Mouse (Mus musculus) liver, embryonic 14.5 days (tissue): ENCODE data around the gene Krtap9-3. TPM values are rescaled to one million over a fixed set of nuclear protein-coding genes. Genes with fewer than 3 reads are reported as not detected.

Experiments used
- ATAC-seq: fragments of 200-750 bp; cut with Nextera tagmentation; 2 replicates; pipeline ENCODE4 v1.8.0; 2017; ENCODE audit warnings: moderate number of reproducible peaks, mild to moderate bottlenecking, moderate library complexity; ENCODE audit not compliant: insufficient read depth
- DNase-seq, 3 experiments: peaks; one replicate each; pipeline ENCODE4 v3.0.0-alpha.2; 2012 to 2013; ENCODE audit warnings: low read depth in 3 of 3, low spot score in 3 of 3
- H3K27ac ChIP-seq: fragments of 300-500 bp; sonication (generic); 2 replicates; pipeline ENCODE4 v1.5.1; 2014; ENCODE audit warnings: moderate library complexity, mild to moderate bottlenecking, control low read depth, inconsistent platforms
- H3K27me3 ChIP-seq: fragments of 300-500 bp; sonication (generic); 2 replicates; pipeline ENCODE4 v1.6.1; 2014; ENCODE audit warnings: mild to moderate bottlenecking, low read length, moderate library complexity; ENCODE audit not compliant: control insufficient read depth, insufficient read depth
- H3K36me3 ChIP-seq: fragments of 300-500 bp; sonication (generic); replicated peaks from 2 replicates; pipeline ENCODE4 v1.6.1; 2014; ENCODE audit warnings: low read depth; ENCODE audit not compliant: control insufficient read depth, insufficient read depth
- H3K4me1 ChIP-seq, 2 experiments: fragments of 200-500 bp in 1 of 2; fragments of 300-500 bp in 1 of 2; sonication (generic) in 1 of 2; replicated peaks; 2 replicates each; pipeline ENCODE4 v1.6.1; 2012 to 2014; ENCODE audit warnings: antibody characterized with exemption in 1 of 2, inconsistent platforms in 1 of 2, low read length in 1 of 2; ENCODE audit not compliant: control insufficient read depth in 2 of 2, insufficient read depth in 2 of 2
- H3K4me2 ChIP-seq: fragments of 300-500 bp; sonication (generic); 2 replicates; pipeline ENCODE4 v1.6.1; 2014; ENCODE audit warnings: low read depth, mild to moderate bottlenecking, control low read depth, moderate library complexity
- H3K4me3 ChIP-seq, 2 experiments: fragments of 200-500 bp in 1 of 2; fragments of 300-500 bp in 1 of 2; sonication (generic) in 1 of 2; 2 replicates each; pipeline ENCODE4 v1.5.1; 2012 to 2014; ENCODE audit warnings: low read depth in 2 of 2, low read length in 2 of 2, mild to moderate bottlenecking in 2 of 2, control low read depth in 1 of 2, inconsistent platforms in 1 of 2, moderate library complexity in 1 of 2; ENCODE audit not compliant: insufficient read depth in 1 of 2
- H3K9ac ChIP-seq: fragments of 300-500 bp; sonication (generic); replicated peaks from 2 replicates; pipeline ENCODE4 v1.6.1; 2014; ENCODE audit warnings: mild to moderate bottlenecking, control low read depth, moderate library complexity
- H3K9me3 ChIP-seq: fragments of 300-500 bp; sonication (generic); 2 replicates; pipeline ENCODE4 v1.6.1; 2016; ENCODE audit warnings: low read length, mixed read lengths; ENCODE audit not compliant: control insufficient read depth
- CTCF ChIP-seq: IDR thresholded peaks from 2 replicates; pipeline ENCODE4 v1.5.1; 2016; ENCODE audit warnings: antibody characterized with exemption, low read depth, control low read depth
- EP300 ChIP-seq: IDR thresholded peaks from 2 replicates; pipeline ENCODE4 v1.6.1; 2016; ENCODE audit warnings: antibody characterized with exemption, low read depth
- polyA plus RNA-seq, 2 experiments: library from polyadenylated mRNA; depleted of rRNA in 1 of 2; stranded (reverse) in 1 of 2; unstranded in 1 of 2; fragments of >200 nt; fragmentation: Nextera tagmentation in 1 of 2; extraction: Ambion mirVana in 1 of 2; gene quantifications; 2 replicates each; pipeline versions ENCODE4 v1.2.1 to v1.2.3; 2012 to 2014

The Krtap9-3 gene
- polyA plus RNA-seq, 2 experiments = not detected

DNA sequence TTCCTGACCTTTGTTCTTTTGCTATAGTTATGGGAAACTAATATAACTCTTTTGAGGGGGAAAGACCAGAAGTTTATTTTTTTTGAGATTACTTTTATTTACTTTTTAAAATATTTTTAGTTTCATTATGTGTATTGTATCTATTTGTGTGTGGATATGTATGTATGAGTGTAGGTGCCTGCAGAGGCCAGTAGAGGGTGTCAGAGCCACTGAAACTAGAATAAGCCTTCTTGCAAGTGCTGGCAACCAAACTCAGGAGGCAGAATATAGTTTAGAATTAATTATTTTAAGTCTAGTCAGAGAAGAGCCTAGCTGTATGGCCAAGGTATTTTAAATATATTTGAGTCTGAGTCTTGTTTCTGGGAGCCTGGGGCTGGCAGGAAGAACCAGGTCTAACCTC is 50.0 kb downstream of the Krtap9-3 start:
- DNase-seq = no peak
- no peak for ATAC-seq
- H3K4me2 ChIP-seq = no peak overlapping the region
- H3K27me3 ChIP-seq = no peaks in the 10 kb centered on the region
- H3K4me1 ChIP-seq = no peaks in the 10 kb centered on the region
- H3K9ac ChIP-seq = no peak overlapping the region
- no peak overlapping the region for H3K27ac ChIP-seq
- no peak overlapping the region for H3K4me3 ChIP-seq
- H3K36me3 ChIP-seq = no peaks in the 10 kb centered on the region
- TF ChIP-seq EP300 (no peak), CTCF (no peak)
- no peaks in the 10 kb centered on the region for H3K9me3 ChIP-seq

Other genes with a start within 250 kb of the Krtap9-3 start
Only the 30 nearest of the 36 such genes appear.
- gene Krt12, start 175.8 kb downstream of the Krtap9-3 start, polyA plus RNA-seq (2012; rRNA removed) = not detected in 2 replicates
- not detected in 2 replicates for gene Krt12, start 175.8 kb downstream of the Krtap9-3 start, polyA plus RNA-seq (2014; fragmentation: Nextera tagmentation; extraction: Ambion mirVana)
- gene Krt20, start 160.0 kb downstream of the Krtap9-3 start, polyA plus RNA-seq (2012; rRNA removed) = 8.5 and 15.2 TPM in 2 replicates
- 20.0 and 21.6 TPM in 2 replicates for gene Krt20, start 160.0 kb downstream of the Krtap9-3 start, polyA plus RNA-seq (2014; fragmentation: Nextera tagmentation; extraction: Ambion mirVana)
- 0.24 and 0.32 TPM in 2 replicates for gene Krt23, start 105.0 kb downstream of the Krtap9-3 start, polyA plus RNA-seq (2012; rRNA removed)
- gene Krt23, start 105.0 kb downstream of the Krtap9-3 start, polyA plus RNA-seq (2014; fragmentation: Nextera tagmentation; extraction: Ambion mirVana) = 0.24 and 1.00 TPM in 2 replicates
- not detected in 2 replicates for gene Krt39, start 76.8 kb downstream of the Krtap9-3 start, polyA plus RNA-seq (2012; rRNA removed)
- not detected in 2 replicates for gene Krt39, start 76.8 kb downstream of the Krtap9-3 start, polyA plus RNA-seq (2014; fragmentation: Nextera tagmentation; extraction: Ambion mirVana)
- not detected in 2 replicates for gene Krt40, start 54.9 kb downstream of the Krtap9-3 start, polyA plus RNA-seq (2012; rRNA removed)
- gene Krt40, start 54.9 kb downstream of the Krtap9-3 start, polyA plus RNA-seq (2014; fragmentation: Nextera tagmentation; extraction: Ambion mirVana) = not detected in 2 replicates
- gene Krtap3-3, start 47.2 kb downstream of the Krtap9-3 start, polyA plus RNA-seq (2012; rRNA removed) = not detected in 2 replicates
- gene Krtap3-3, start 47.2 kb downstream of the Krtap9-3 start, polyA plus RNA-seq (2014; fragmentation: Nextera tagmentation; extraction: Ambion mirVana) = not detected in 2 replicates
- not detected in 2 replicates for gene Krtap3-2, start 41.3 kb downstream of the Krtap9-3 start, polyA plus RNA-seq (2012; rRNA removed)
- gene Krtap3-2, start 41.3 kb downstream of the Krtap9-3 start, polyA plus RNA-seq (2014; fragmentation: Nextera tagmentation; extraction: Ambion mirVana) = not detected in 2 replicates
- not detected in 2 replicates for gene Gm11939, start 38.6 kb downstream of the Krtap9-3 start, polyA plus RNA-seq (2012; rRNA removed)
- not detected in 2 replicates for gene Gm11939, start 38.6 kb downstream of the Krtap9-3 start, polyA plus RNA-seq (2014; fragmentation: Nextera tagmentation; extraction: Ambion mirVana)
- not detected in 2 replicates for gene Krtap3-1, start 31.5 kb downstream of the Krtap9-3 start, polyA plus RNA-seq (2012; rRNA removed)
- not detected in 2 replicates for gene Krtap3-1, start 31.5 kb downstream of the Krtap9-3 start, polyA plus RNA-seq (2014; fragmentation: Nextera tagmentation; extraction: Ambion mirVana)
- gene Krtap1-5, start 17.1 kb downstream of the Krtap9-3 start, polyA plus RNA-seq (2012; rRNA removed) = not detected in 2 replicates
- gene Krtap1-5, start 17.1 kb downstream of the Krtap9-3 start, polyA plus RNA-seq (2014; fragmentation: Nextera tagmentation; extraction: Ambion mirVana) = not detected in 2 replicates
- gene Krtap1-4, start 14.5 kb downstream of the Krtap9-3 start, polyA plus RNA-seq (2012; rRNA removed) = not detected in 2 replicates
- not detected in 2 replicates for gene Krtap1-4, start 14.5 kb downstream of the Krtap9-3 start, polyA plus RNA-seq (2014; fragmentation: Nextera tagmentation; extraction: Ambion mirVana)
- gene Krtap1-3, start 6.8 kb downstream of the Krtap9-3 start, polyA plus RNA-seq (2012; rRNA removed) = not detected in 2 replicates
- gene Krtap1-3, start 6.8 kb downstream of the Krtap9-3 start, polyA plus RNA-seq (2014; fragmentation: Nextera tagmentation; extraction: Ambion mirVana) = not detected in 2 replicates
- gene Gm11938, start 5.2 kb upstream of the Krtap9-3 start, polyA plus RNA-seq (2012; rRNA removed) = not detected in 2 replicates
- gene Gm11938, start 5.2 kb upstream of the Krtap9-3 start, polyA plus RNA-seq (2014; fragmentation: Nextera tagmentation; extraction: Ambion mirVana) = not detected in 2 replicates
- gene Gm11937, start 12.1 kb upstream of the Krtap9-3 start, polyA plus RNA-seq (2012; rRNA removed) = not detected in 2 replicates
- not detected in 2 replicates for gene Gm11937, start 12.1 kb upstream of the Krtap9-3 start, polyA plus RNA-seq (2014; fragmentation: Nextera tagmentation; extraction: Ambion mirVana)
- gene Krtap2-4, start 16.7 kb upstream of the Krtap9-3 start, polyA plus RNA-seq (2012; rRNA removed) = not detected in 2 replicates
- not detected in 2 replicates for gene Krtap2-4, start 16.7 kb upstream of the Krtap9-3 start, polyA plus RNA-seq (2014; fragmentation: Nextera tagmentation; extraction: Ambion mirVana)
- gene Gm11562, start 22.3 kb upstream of the Krtap9-3 start, polyA plus RNA-seq (2012; rRNA removed) = not detected in 2 replicates
- gene Gm11562, start 22.3 kb upstream of the Krtap9-3 start, polyA plus RNA-seq (2014; fragmentation: Nextera tagmentation; extraction: Ambion mirVana) = not detected in 2 replicates
- gene Krtap4-1, start 30.1 kb upstream of the Krtap9-3 start, polyA plus RNA-seq (2012; rRNA removed) = not detected in 2 replicates
- gene Krtap4-1, start 30.1 kb upstream of the Krtap9-3 start, polyA plus RNA-seq (2014; fragmentation: Nextera tagmentation; extraction: Ambion mirVana) = not detected in 2 replicates
- gene Krtap4-2, start 37.0 kb upstream of the Krtap9-3 start, polyA plus RNA-seq (2012; rRNA removed) = not detected in 2 replicates
- not detected in 2 replicates for gene Krtap4-2, start 37.0 kb upstream of the Krtap9-3 start, polyA plus RNA-seq (2014; fragmentation: Nextera tagmentation; extraction: Ambion mirVana)
- gene Krtap4-7, start 46.0 kb upstream of the Krtap9-3 start, polyA plus RNA-seq (2012; rRNA removed) = not detected in 2 replicates
- gene Krtap4-7, start 46.0 kb upstream of the Krtap9-3 start, polyA plus RNA-seq (2014; fragmentation: Nextera tagmentation; extraction: Ambion mirVana) = not detected in 2 replicates
- not detected in 2 replicates for gene Gm11555, start 52.1 kb upstream of the Krtap9-3 start, polyA plus RNA-seq (2012; rRNA removed)
- gene Gm11555, start 52.1 kb upstream of the Krtap9-3 start, polyA plus RNA-seq (2014; fragmentation: Nextera tagmentation; extraction: Ambion mirVana) = not detected in 2 replicates
- gene Gm11563, start 60.9 kb upstream of the Krtap9-3 start, polyA plus RNA-seq (2012; rRNA removed) = not detected in 2 replicates
- not detected in 2 replicates for gene Gm11563, start 60.9 kb upstream of the Krtap9-3 start, polyA plus RNA-seq (2014; fragmentation: Nextera tagmentation; extraction: Ambion mirVana)
- gene Krtap4-6, start 67.9 kb upstream of the Krtap9-3 start, polyA plus RNA-seq (2012; rRNA removed) = not detected in 2 replicates
- gene Krtap4-6, start 67.9 kb upstream of the Krtap9-3 start, polyA plus RNA-seq (2014; fragmentation: Nextera tagmentation; extraction: Ambion mirVana) = not detected in 2 replicates
- gene Gm14190, start 92.6 kb upstream of the Krtap9-3 start, polyA plus RNA-seq (2012; rRNA removed) = not detected in 2 replicates
- not detected in 2 replicates for gene Gm14190, start 92.6 kb upstream of the Krtap9-3 start, polyA plus RNA-seq (2014; fragmentation: Nextera tagmentation; extraction: Ambion mirVana)
- gene Gm14180, start 136.2 kb upstream of the Krtap9-3 start, polyA plus RNA-seq (2012; rRNA removed) = not detected in 2 replicates
- not detected in 2 replicates for gene Gm14180, start 136.2 kb upstream of the Krtap9-3 start, polyA plus RNA-seq (2014; fragmentation: Nextera tagmentation; extraction: Ambion mirVana)
- not detected in 2 replicates for gene Gm11595, start 174.8 kb upstream of the Krtap9-3 start, polyA plus RNA-seq (2012; rRNA removed)
- gene Gm11595, start 174.8 kb upstream of the Krtap9-3 start, polyA plus RNA-seq (2014; fragmentation: Nextera tagmentation; extraction: Ambion mirVana) = not detected in 2 replicates
- not detected in 2 replicates for gene Krtap4-8, start 182.6 kb upstream of the Krtap9-3 start, polyA plus RNA-seq (2012; rRNA removed)
- not detected in 2 replicates for gene Krtap4-8, start 182.6 kb upstream of the Krtap9-3 start, polyA plus RNA-seq (2014; fragmentation: Nextera tagmentation; extraction: Ambion mirVana)
- gene Krtap4-9, start 187.1 kb upstream of the Krtap9-3 start, polyA plus RNA-seq (2012; rRNA removed) = not detected in 2 replicates
- not detected in 2 replicates for gene Krtap4-9, start 187.1 kb upstream of the Krtap9-3 start, polyA plus RNA-seq (2014; fragmentation: Nextera tagmentation; extraction: Ambion mirVana)
- gene Gm11596, start 195.4 kb upstream of the Krtap9-3 start, polyA plus RNA-seq (2012; rRNA removed) = not detected in 2 replicates
- gene Gm11596, start 195.4 kb upstream of the Krtap9-3 start, polyA plus RNA-seq (2014; fragmentation: Nextera tagmentation; extraction: Ambion mirVana) = not detected in 2 replicates
- not detected in 2 replicates for gene Gm11569, start 200.8 kb upstream of the Krtap9-3 start, polyA plus RNA-seq (2012; rRNA removed)
- not detected in 2 replicates for gene Gm11569, start 200.8 kb upstream of the Krtap9-3 start, polyA plus RNA-seq (2014; fragmentation: Nextera tagmentation; extraction: Ambion mirVana)
- not detected in 2 replicates for gene Gm11554, start 206.3 kb upstream of the Krtap9-3 start, polyA plus RNA-seq (2012; rRNA removed)
- gene Gm11554, start 206.3 kb upstream of the Krtap9-3 start, polyA plus RNA-seq (2014; fragmentation: Nextera tagmentation; extraction: Ambion mirVana) = not detected in 2 replicates